Mouse (Mus musculus): ENCODE results near the gene Plekhh3. TPM values are rescaled to one million over a fixed set of nuclear protein-coding genes. Genes with fewer than 3 reads are reported as not detected.

The Plekhh3 gene
- total RNA-seq, 1 experiment, result 3.4 TPM

DNA sequence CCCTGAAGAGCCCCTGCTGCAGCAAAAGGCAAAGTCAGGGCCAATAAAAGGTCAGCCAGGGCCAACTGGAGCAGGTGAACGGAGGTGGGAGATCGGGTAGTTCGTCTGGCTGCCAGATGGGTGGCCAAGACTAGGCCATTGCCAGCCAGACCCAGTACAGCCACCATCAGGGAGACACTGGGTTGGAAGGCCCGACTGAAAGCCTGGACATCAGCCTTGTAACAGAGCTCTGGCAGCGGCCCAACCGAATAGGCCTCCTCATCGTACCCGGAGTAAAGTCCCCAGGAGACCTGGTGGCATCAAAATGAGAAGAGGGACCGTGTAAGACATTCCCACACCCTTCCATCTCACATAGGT, 3.2 kb upstream of the Plekhh3 start:
- TF ChIP-seq HCFC1 (IDR thresholded peaks at IDR 0.05; ENCODE audit: borderline replicate concordance, insufficient read depth, low read length) (no peak), CHD2 (IDR thresholded peaks at IDR 0.05; ENCODE audit: low read depth, low read length) (no peak), MAFK (IDR thresholded peaks at IDR 0.05; ENCODE audit: insufficient read depth, low read depth, low read length) (no peak), ZC3H11A (IDR thresholded peaks at IDR 0.05; ENCODE audit: borderline replicate concordance, low read depth, low read length) (no peak), ZNF384 (IDR thresholded peaks at IDR 0.05; ENCODE audit: low read depth, low read length) (no peak)
- in situ Hi-C loops (cut with MboI; ENCODE audit: low sequenced_read_pairs in 2 of 2, unreplicated experiment in 2 of 2), result no loop called here
- Histone ChIP-seq H3K4me3 (ENCODE audit: insufficient read depth in 1 of 2, low read depth in 1 of 2, low read length in 2 of 2, poor library complexity in 1 of 2, severe bottlenecking in 1 of 2) (peak overlapping the region in 1 of 2 experiments; percentile 17; a peak in 1 of 4 replicates), H3K9me3 (ENCODE audit: control insufficient read depth, insufficient read depth, low read depth, low read length) (no peaks in the 10 kb centered on the region), H3K9ac (ENCODE audit: insufficient read depth, low read depth, low read length, poor library complexity, severe bottlenecking) (no peak overlapping the region), H3K4me1 (ENCODE audit: control insufficient read depth in 2 of 2, insufficient read depth in 2 of 2, low read length in 2 of 2, poor library complexity in 1 of 2) (peaks cover 0 to 9% of the 10 kb centered on the region in 2 experiments; a peak in 1 of 4 replicates), H3K27ac (ENCODE audit: insufficient read depth, low read depth, low read length, poor library complexity, severe bottlenecking) (no peak overlapping the region), H3K36me3 (ENCODE audit: control insufficient read depth, insufficient read depth, low read length, poor library complexity, severe bottlenecking) (no peaks in the 10 kb centered on the region)
- DNase-seq (ENCODE audit: low read depth, low spot score), result no peak

DNA sequence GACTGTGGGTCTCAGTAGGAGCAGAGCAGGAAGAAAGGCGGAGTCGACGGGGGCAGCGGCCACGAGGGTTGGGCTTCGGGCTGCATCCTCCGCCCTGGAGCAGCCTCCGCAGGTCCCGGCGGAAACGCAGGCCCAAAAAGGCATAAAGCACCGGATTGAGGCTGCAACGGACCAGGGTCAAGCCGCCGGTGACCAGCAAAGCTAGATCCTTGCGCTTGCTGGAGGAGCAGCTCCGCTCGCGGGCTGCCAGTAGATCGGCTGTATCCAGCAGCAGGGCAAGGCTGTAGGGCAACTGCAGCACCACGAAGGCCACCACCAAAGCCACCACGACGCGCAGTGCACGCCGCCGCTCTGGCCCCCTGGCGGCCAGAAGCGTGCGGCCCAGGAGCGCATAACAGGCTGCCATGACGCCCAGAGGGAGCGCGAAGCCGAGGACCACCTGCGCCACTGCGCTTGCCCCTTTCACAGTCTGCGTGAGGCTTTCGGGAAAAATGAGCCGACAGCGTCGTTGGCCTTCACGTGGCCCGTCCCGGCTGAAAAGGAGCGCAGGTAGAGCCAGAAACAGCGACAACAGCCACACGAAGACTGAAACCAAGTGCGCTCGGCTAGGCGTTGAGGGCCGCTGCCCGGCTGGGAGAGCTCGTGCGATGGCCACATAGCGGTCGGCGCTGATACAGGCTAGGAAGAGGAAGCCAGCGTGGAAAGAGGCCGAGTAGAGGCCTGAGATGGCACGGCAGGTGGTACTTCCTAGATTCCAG, 2.7 kb upstream of the Plekhh3 start:
- in situ Hi-C loops (cut with MboI; ENCODE audit: low sequenced_read_pairs in 2 of 2, unreplicated experiment in 2 of 2), result no loop called here
- H3K9me3 ChIP-seq (ENCODE audit: control insufficient read depth, insufficient read depth, low read depth, low read length), result no peaks in the 10 kb centered on the region
- peak overlapping the region; percentile 17 to 30; a peak in 3 of 4 replicates for H3K4me3 ChIP-seq (ENCODE audit: insufficient read depth in 1 of 2, low read depth in 1 of 2, low read length in 2 of 2, poor library complexity in 1 of 2, severe bottlenecking in 1 of 2)
- no peak overlapping the region for H3K27ac ChIP-seq (ENCODE audit: insufficient read depth, low read depth, low read length, poor library complexity, severe bottlenecking)
- TF ChIP-seq HCFC1 (IDR thresholded peaks at IDR 0.05; ENCODE audit: borderline replicate concordance, insufficient read depth, low read length), result 0 out of 2 replicates have a peak, but pooled peaks have one; percentile 19
- TF ChIP-seq CHD2 (IDR thresholded peaks at IDR 0.05; ENCODE audit: low read depth, low read length), result no peak
- peaks cover 0 to 9% of the 10 kb centered on the region in 2 experiments; a peak in 1 of 4 replicates for H3K4me1 ChIP-seq (ENCODE audit: control insufficient read depth in 2 of 2, insufficient read depth in 2 of 2, low read length in 2 of 2, poor library complexity in 1 of 2)
- peak overlapping the region; percentile 19; the same call in 1 of the 2 replicates for H3K9ac ChIP-seq (ENCODE audit: insufficient read depth, low read depth, low read length, poor library complexity, severe bottlenecking)
- H3K36me3 ChIP-seq (ENCODE audit: control insufficient read depth, insufficient read depth, low read length, poor library complexity, severe bottlenecking), result no peaks in the 10 kb centered on the region
- DNase-seq (ENCODE audit: low read depth, low spot score), result peak; percentile 65

DNA sequence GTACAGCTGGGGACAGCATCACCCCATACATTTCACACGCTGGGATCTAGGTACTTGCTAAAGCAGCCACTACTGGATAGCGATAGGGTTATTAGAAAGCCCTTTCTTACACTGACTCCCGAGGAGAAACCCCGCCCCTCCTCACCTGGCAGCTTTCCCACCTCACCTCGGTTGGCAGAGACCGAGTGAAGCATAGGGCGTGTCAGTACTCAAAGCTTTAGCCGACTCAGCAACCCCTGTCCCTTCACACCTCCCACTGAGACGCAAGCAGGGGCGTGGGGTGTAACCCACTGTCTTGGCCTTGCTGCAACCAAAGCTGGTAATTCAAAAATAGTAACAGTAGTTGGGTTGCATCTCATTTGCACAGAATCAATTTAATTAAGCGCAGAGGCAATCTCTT, 2.0 kb upstream of the Plekhh3 start:
- Histone ChIP-seq H3K9me3 (ENCODE audit: control insufficient read depth, insufficient read depth, low read depth, low read length) (no peaks in the 10 kb centered on the region), H3K36me3 (ENCODE audit: control insufficient read depth, insufficient read depth, low read length, poor library complexity, severe bottlenecking) (no peaks in the 10 kb centered on the region), H3K4me1 (ENCODE audit: control insufficient read depth in 2 of 2, insufficient read depth in 2 of 2, low read length in 2 of 2, poor library complexity in 1 of 2) (peaks cover 0 to 7% of the 10 kb centered on the region in 2 experiments; a peak in 1 of 4 replicates), H3K27ac (ENCODE audit: insufficient read depth, low read depth, low read length, poor library complexity, severe bottlenecking) (no peak overlapping the region), H3K9ac (ENCODE audit: insufficient read depth, low read depth, low read length, poor library complexity, severe bottlenecking) (no peak overlapping the region), H3K4me3 (ENCODE audit: insufficient read depth in 1 of 2, low read depth in 1 of 2, low read length in 2 of 2, poor library complexity in 1 of 2, severe bottlenecking in 1 of 2) (no peak overlapping the region)
- TF ChIP-seq CHD2 (IDR thresholded peaks at IDR 0.05; ENCODE audit: low read depth, low read length) (no peak), MAFK (IDR thresholded peaks at IDR 0.05; ENCODE audit: insufficient read depth, low read depth, low read length) (peak; percentile 5; the same call in 1 of the 2 replicates), HCFC1 (IDR thresholded peaks at IDR 0.05; ENCODE audit: borderline replicate concordance, insufficient read depth, low read length) (no peak), ZC3H11A (IDR thresholded peaks at IDR 0.05; ENCODE audit: borderline replicate concordance, low read depth, low read length) (no peak), ZNF384 (IDR thresholded peaks at IDR 0.05; ENCODE audit: low read depth, low read length) (no peak)
- in situ Hi-C loops (cut with MboI; ENCODE audit: low sequenced_read_pairs in 2 of 2, unreplicated experiment in 2 of 2), result no loop called here
- no peak for DNase-seq (ENCODE audit: low read depth, low spot score)

DNA sequence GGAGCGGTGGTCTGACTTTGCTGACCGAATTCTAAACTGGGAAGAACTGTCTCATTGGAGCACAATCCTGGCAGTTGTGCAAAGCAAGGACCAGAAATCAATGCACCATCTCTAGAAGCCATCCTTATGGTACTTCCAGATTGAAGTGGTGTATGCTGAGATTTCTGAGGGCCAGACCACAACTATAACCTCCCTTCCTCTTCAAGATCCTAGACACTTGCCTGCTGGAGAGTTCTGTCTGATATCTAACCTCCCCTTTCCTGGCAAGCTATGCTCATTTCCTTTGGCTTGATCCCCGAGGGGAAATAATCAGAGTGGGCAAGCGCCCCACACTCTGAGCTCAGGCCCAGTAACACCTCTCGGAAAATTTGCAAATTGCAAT, 1.3 kb upstream of the Plekhh3 start:
- H3K4me3 ChIP-seq (ENCODE audit: insufficient read depth in 1 of 2, low read depth in 1 of 2, low read length in 2 of 2, poor library complexity in 1 of 2, severe bottlenecking in 1 of 2), result peak overlapping the region; percentile 60 to 65
- no peaks in the 10 kb centered on the region for H3K9me3 ChIP-seq (ENCODE audit: control insufficient read depth, insufficient read depth, low read depth, low read length)
- TF ChIP-seq ZNF384 (IDR thresholded peaks at IDR 0.05; ENCODE audit: low read depth, low read length) (no peak), HCFC1 (IDR thresholded peaks at IDR 0.05; ENCODE audit: borderline replicate concordance, insufficient read depth, low read length) (no peak), MAFK (IDR thresholded peaks at IDR 0.05; ENCODE audit: insufficient read depth, low read depth, low read length) (no peak), CHD2 (IDR thresholded peaks at IDR 0.05; ENCODE audit: low read depth, low read length) (no peak), ZC3H11A (IDR thresholded peaks at IDR 0.05; ENCODE audit: borderline replicate concordance, low read depth, low read length) (no peak)
- 0 out of 2 replicates have a peak overlapping the region, but pooled peaks have one; percentile 47 for H3K9ac ChIP-seq (ENCODE audit: insufficient read depth, low read depth, low read length, poor library complexity, severe bottlenecking)
- H3K27ac ChIP-seq (ENCODE audit: insufficient read depth, low read depth, low read length, poor library complexity, severe bottlenecking), result no peak overlapping the region
- no peaks in the 10 kb centered on the region for H3K36me3 ChIP-seq (ENCODE audit: control insufficient read depth, insufficient read depth, low read length, poor library complexity, severe bottlenecking)
- DNase-seq (ENCODE audit: low read depth, low spot score), result no peak
- peaks cover 0 to 7% of the 10 kb centered on the region in 2 experiments; a peak in 1 of 4 replicates for H3K4me1 ChIP-seq (ENCODE audit: control insufficient read depth in 2 of 2, insufficient read depth in 2 of 2, low read length in 2 of 2, poor library complexity in 1 of 2)
- in situ Hi-C loops (cut with MboI; ENCODE audit: low sequenced_read_pairs in 2 of 2, unreplicated experiment in 2 of 2), result no loop called here

Measured in ES-E14 (cell line).